Mouse (Mus musculus): ENCODE results near the gene Vwa2. TPM values are rescaled to one million over a fixed set of nuclear protein-coding genes. Genes with fewer than 3 reads are reported as not detected.

Vwa2 gene
- polyA plus RNA-seq, 1 experiment = 0.05 TPM

- TF ChIP-seq CTCF (IDR thresholded peaks at IDR 0.05; ENCODE audit: borderline replicate concordance, insufficient read depth, low read depth, low read length) = peak; percentile 32; the same call in 1 of the 2 replicates
- TF ChIP-seq POLR2A (IDR thresholded peaks at IDR 0.05; ENCODE audit: borderline replicate concordance, insufficient read depth, low read length) = no peak
- WGBS = 61% methylated on average over 9 of the region's 9 CpGs
Measured at GRCm38 (mm10) chr19:56930029-56930428, 56.0 kb downstream of the Vwa2 start.

GRCm38 (mm10) chr19:56933800-56934199 is 59.8 kb downstream of the Vwa2 start:
- Histone ChIP-seq H3K4me1 (ENCODE audit: control insufficient read depth, insufficient read depth, low read length) (peaks cover 44% of the 10 kb centered on the region), H3K27me3 (ENCODE audit: control insufficient read depth, insufficient read depth, low read length) (no peaks in the 10 kb centered on the region), H3K4me3 (replicated peaks; ENCODE audit: insufficient read depth, low read depth, low read length) (no peak overlapping the region), H3K27ac (ENCODE audit: insufficient read depth, low read length) (no peak overlapping the region)
- 88% methylated on average over 3 of the region's 3 CpGs for WGBS
- no peak for TF ChIP-seq CTCF (IDR thresholded peaks at IDR 0.05; ENCODE audit: borderline replicate concordance, insufficient read depth, low read depth, low read length)
- no peak for TF ChIP-seq POLR2A (IDR thresholded peaks at IDR 0.05; ENCODE audit: borderline replicate concordance, insufficient read depth, low read length)
- DNase-seq = no peak

More at GRCm38 (mm10) chr19:56930029-56930428, 56.0 kb downstream of the Vwa2 start:
- DNase-seq = no peak
- Histone ChIP-seq H3K27ac (ENCODE audit: insufficient read depth, low read length) (no peak overlapping the region), H3K4me3 (replicated peaks; ENCODE audit: insufficient read depth, low read depth, low read length) (no peak overlapping the region), H3K4me1 (ENCODE audit: control insufficient read depth, insufficient read depth, low read length) (peaks cover 21% of the 10 kb centered on the region), H3K27me3 (ENCODE audit: control insufficient read depth, insufficient read depth, low read length) (no peaks in the 10 kb centered on the region)

- TF ChIP-seq POLR2A (IDR thresholded peaks at IDR 0.05; ENCODE audit: borderline replicate concordance, insufficient read depth, low read length) (no peak), CTCF (IDR thresholded peaks at IDR 0.05; ENCODE audit: borderline replicate concordance, insufficient read depth, low read depth, low read length) (no peak)
- no peak for DNase-seq
- Histone ChIP-seq H3K27ac (ENCODE audit: insufficient read depth, low read length) (no peak overlapping the region), H3K27me3 (ENCODE audit: control insufficient read depth, insufficient read depth, low read length) (no peaks in the 10 kb centered on the region), H3K4me3 (replicated peaks; ENCODE audit: insufficient read depth, low read depth, low read length) (no peak overlapping the region), H3K4me1 (ENCODE audit: control insufficient read depth, insufficient read depth, low read length) (peaks cover 43% of the 10 kb centered on the region)
- 75% methylated on average over 6 of the region's 6 CpGs for WGBS
Measured at GRCm38 (mm10) chr19:56935111-56935510, 61.1 kb downstream of the Vwa2 start.

GRCm38 (mm10) chr19:56935777-56936176 is 61.7 kb downstream of the Vwa2 start:
- peak in 1 of 2 experiments; percentile 43 for DNase-seq
- Histone ChIP-seq H3K4me3 (replicated peaks; ENCODE audit: insufficient read depth, low read depth, low read length) (no peak overlapping the region), H3K4me1 (ENCODE audit: control insufficient read depth, insufficient read depth, low read length) (peaks cover 46% of the 10 kb centered on the region), H3K27ac (ENCODE audit: insufficient read depth, low read length) (0 out of 2 replicates have a peak overlapping the region, but pooled peaks have one; percentile 54), H3K27me3 (ENCODE audit: control insufficient read depth, insufficient read depth, low read length) (no peaks in the 10 kb centered on the region)
- WGBS = 85% methylated on average over 7 of the region's 7 CpGs
- TF ChIP-seq CTCF (IDR thresholded peaks at IDR 0.05; ENCODE audit: borderline replicate concordance, insufficient read depth, low read depth, low read length) (peak; percentile 28; the same call in 1 of the 2 replicates), POLR2A (IDR thresholded peaks at IDR 0.05; ENCODE audit: borderline replicate concordance, insufficient read depth, low read length) (no peak)

- WGBS = 16% methylated on average over 8 of the region's 8 CpGs
- Histone ChIP-seq H3K4me1 (ENCODE audit: control insufficient read depth, insufficient read depth, low read length) (peaks cover 50% of the 10 kb centered on the region), H3K27ac (ENCODE audit: insufficient read depth, low read length) (peak overlapping the region; percentile 54), H3K4me3 (replicated peaks; ENCODE audit: insufficient read depth, low read depth, low read length) (no peak overlapping the region), H3K27me3 (ENCODE audit: control insufficient read depth, insufficient read depth, low read length) (no peaks in the 10 kb centered on the region)
- peak; percentile 65 to 82 for DNase-seq
- TF ChIP-seq CTCF (IDR thresholded peaks at IDR 0.05; ENCODE audit: borderline replicate concordance, insufficient read depth, low read depth, low read length) = no peak
- TF ChIP-seq POLR2A (IDR thresholded peaks at IDR 0.05; ENCODE audit: borderline replicate concordance, insufficient read depth, low read length) = no peak
Measured at GRCm38 (mm10) chr19:56936253-56936652, 62.2 kb downstream of the Vwa2 start.

GRCm38 (mm10) chr19:56937911-56938310 is 63.9 kb downstream of the Vwa2 start:
- H3K27ac ChIP-seq (ENCODE audit: insufficient read depth, low read length) = no peak overlapping the region
- TF ChIP-seq CTCF (IDR thresholded peaks at IDR 0.05; ENCODE audit: borderline replicate concordance, insufficient read depth, low read depth, low read length) (no peak), POLR2A (IDR thresholded peaks at IDR 0.05; ENCODE audit: borderline replicate concordance, insufficient read depth, low read length) (no peak)
- WGBS = 84% methylated on average over 5 of the region's 5 CpGs
- no peaks in the 10 kb centered on the region for H3K27me3 ChIP-seq (ENCODE audit: control insufficient read depth, insufficient read depth, low read length)
- DNase-seq = no peak
- peaks cover 53% of the 10 kb centered on the region for H3K4me1 ChIP-seq (ENCODE audit: control insufficient read depth, insufficient read depth, low read length)
- no peak overlapping the region for H3K4me3 ChIP-seq (replicated peaks; ENCODE audit: insufficient read depth, low read depth, low read length)

- no peaks in the 10 kb centered on the region for H3K27me3 ChIP-seq (ENCODE audit: control insufficient read depth, insufficient read depth, low read length)
- H3K4me3 ChIP-seq (replicated peaks; ENCODE audit: insufficient read depth, low read depth, low read length) = no peak overlapping the region
- WGBS = 30% methylated on average over 9 of the region's 9 CpGs
- TF ChIP-seq POLR2A (IDR thresholded peaks at IDR 0.05; ENCODE audit: borderline replicate concordance, insufficient read depth, low read length) (no peak), CTCF (IDR thresholded peaks at IDR 0.05; ENCODE audit: borderline replicate concordance, insufficient read depth, low read depth, low read length) (no peak)
- DNase-seq = peak; percentile 43 to 58
- H3K4me1 ChIP-seq (ENCODE audit: control insufficient read depth, insufficient read depth, low read length) = peaks cover 46% of the 10 kb centered on the region
- peak overlapping the region; percentile 1; the same call in 1 of the 2 replicates for H3K27ac ChIP-seq (ENCODE audit: insufficient read depth, low read length)
Measured at GRCm38 (mm10) chr19:56939826-56940225, 65.8 kb downstream of the Vwa2 start.

GRCm38 (mm10) chr19:56940507-56940906 is 66.5 kb downstream of the Vwa2 start:
- peaks cover 44% of the 10 kb centered on the region for H3K4me1 ChIP-seq (ENCODE audit: control insufficient read depth, insufficient read depth, low read length)
- no peak overlapping the region for H3K4me3 ChIP-seq (replicated peaks; ENCODE audit: insufficient read depth, low read depth, low read length)
- peak; percentile 69 to 81 for DNase-seq
- no peak for TF ChIP-seq CTCF (IDR thresholded peaks at IDR 0.05; ENCODE audit: borderline replicate concordance, insufficient read depth, low read depth, low read length)
- TF ChIP-seq POLR2A (IDR thresholded peaks at IDR 0.05; ENCODE audit: borderline replicate concordance, insufficient read depth, low read length) = no peak
- 16% methylated on average over 11 of the region's 11 CpGs for WGBS
- H3K27me3 ChIP-seq (ENCODE audit: control insufficient read depth, insufficient read depth, low read length) = no peaks in the 10 kb centered on the region
- H3K27ac ChIP-seq (ENCODE audit: insufficient read depth, low read length) = peak overlapping the region; percentile 1; the same call in 1 of the 2 replicates
